Mouse (Mus musculus): Measurements from ENCODE around the gene Mettl8.

- TF ChIP-seq E2F4 (IDR thresholded peaks at IDR 0.05; ENCODE audit: insufficient replicate concordance, low read depth, low read length) (no peak), USF1 (IDR thresholded peaks at IDR 0.05; ENCODE audit: low read depth, low read length) (no peak), ZKSCAN1 (IDR thresholded peaks at IDR 0.05; ENCODE audit: borderline replicate concordance, low read depth, low read length) (no peak), MXI1 (IDR thresholded peaks at IDR 0.05; ENCODE audit: low read depth, low read length) (no peak), SIN3A (IDR thresholded peaks at IDR 0.05; ENCODE audit: low read length) (no peak), UBTF (IDR thresholded peaks at IDR 0.05; ENCODE audit: low read depth, low read length) (no peak), NELFE (IDR thresholded peaks at IDR 0.05; ENCODE audit: low read depth, low read length) (no peak), CTCF (conservative IDR thresholded peaks at IDR 0.05 in 1 of 2, IDR thresholded peaks at IDR 0.05 in 1 of 2; ENCODE audit: low read depth in 2 of 2, low read length in 2 of 2) (no peak), POLR2A (IDR thresholded peaks at IDR 0.05; ENCODE audit: low read depth, low read length) (no peak), POLR2AphosphoS2 (IDR thresholded peaks at IDR 0.05; ENCODE audit: low read depth, low read length) (no peak)
These were observed 77.1 kb downstream of the Mettl8 start for GRCm38 (mm10) chr2:70978271-70978670.
